Mouse (Mus musculus) monocyte, adult 2 months (primary cell): ENCODE data around the gene Plxna2.

Experiments used
- DNase-seq, 2 experiments: peaks; one replicate each; pipeline ENCODE4 v3.0.0; 2022; ENCODE audit warnings: low spot score in 2 of 2, low read depth in 1 of 2

The Plxna2 gene

GRCm38 (mm10) chr1:194761432-194762212 is 143.6 kb downstream of the Plxna2 start:
- no peak for DNase-seq

GRCm38 (mm10) chr1:194762896-194763295 is 144.9 kb downstream of the Plxna2 start:
- no peak for DNase-seq

GRCm38 (mm10) chr1:194764951-194765350 is 146.9 kb downstream of the Plxna2 start:
- DNase-seq, result no peak

- no peak for DNase-seq
Observed at GRCm38 (mm10) chr1:194768799-194769198, 150.8 kb downstream of the Plxna2 start.

- no peak for DNase-seq
Observed at GRCm38 (mm10) chr1:194772053-194772452, 154.0 kb downstream of the Plxna2 start.

GRCm38 (mm10) chr1:194773899-194774298 is 155.9 kb downstream of the Plxna2 start:
- DNase-seq, result no peak

- no peak for DNase-seq
Observed at GRCm38 (mm10) chr1:194774350-194774749, 156.3 kb downstream of the Plxna2 start.

- no peak for DNase-seq
Observed at GRCm38 (mm10) chr1:194774754-194775153, 156.7 kb downstream of the Plxna2 start.

- DNase-seq, result no peak
Observed at GRCm38 (mm10) chr1:194775656-194776374, 157.8 kb downstream of the Plxna2 start.

- DNase-seq, result no peak
Observed at GRCm38 (mm10) chr1:194776510-194777244, 158.7 kb downstream of the Plxna2 start.

GRCm38 (mm10) chr1:194777608-194778007 is 159.6 kb downstream of the Plxna2 start:
- no peak for DNase-seq

- DNase-seq, result no peak
Observed at GRCm38 (mm10) chr1:194780392-194780791, 162.4 kb downstream of the Plxna2 start.

- no peak for DNase-seq
Observed at GRCm38 (mm10) chr1:194780794-194781390, 162.9 kb downstream of the Plxna2 start.

GRCm38 (mm10) chr1:194781556-194781955 is 163.5 kb downstream of the Plxna2 start:
- DNase-seq, result no peak

- no peak for DNase-seq
Observed at GRCm38 (mm10) chr1:194782325-194782724, 164.3 kb downstream of the Plxna2 start.

GRCm38 (mm10) chr1:194787626-194788025 is 169.6 kb downstream of the Plxna2 start:
- DNase-seq, result no peak

- no peak for DNase-seq
Observed at GRCm38 (mm10) chr1:194793226-194793924, 175.4 kb downstream of the Plxna2 start.

GRCm38 (mm10) chr1:194795316-194795715 is 177.3 kb downstream of the Plxna2 start:
- DNase-seq, result no peak

- no peak for DNase-seq
Observed at GRCm38 (mm10) chr1:194797843-194798242, 179.8 kb downstream of the Plxna2 start.

GRCm38 (mm10) chr1:194798511-194798910 is 180.5 kb downstream of the Plxna2 start:
- DNase-seq, result no peak

GRCm38 (mm10) chr1:194808261-194808660 is 190.2 kb downstream of the Plxna2 start:
- no peak for DNase-seq
